Mouse (Mus musculus) CD4-positive, CD25-positive, alpha-beta regulatory T cell, adult 4 months (primary cell): ENCODE results near the gene Gm4847. TPM values are rescaled to one million over a fixed set of nuclear protein-coding genes. Genes with fewer than 3 reads are reported as not detected.

ENCODE experiments used
- ATAC-seq: one replicate; pipeline ENCODE4 v1.8.0; 2017
- polyA plus RNA-seq, 2 experiments: library from polyadenylated mRNA; unstranded; fragments of 100-300 nt; shearing (Covaris generic); gene quantifications; one replicate each; pipeline ENCODE4 v1.2.1; 2017

Gene Gm4847
- under 1 TPM in 1 of 2 experiments, not detected in 1; 0.11 TPM for polyA plus RNA-seq

GRCm38 (mm10) chr1:166647593-166647992 is at the start of gene Gm4847:
Gene Gm4847, minus strand, starts transcription at chr1:166647693.
- ATAC-seq = no peak

GRCm38 (mm10) chr1:166681745-166682144 is 34.3 kb upstream of the Gm4847 start, which contains the start of gene Fmo9:
Gene Fmo9, minus strand, starts transcription at chr1:166681845.
- ATAC-seq = no peak

GRCm38 (mm10) chr1:166669264-166669663 is 21.8 kb upstream of the Gm4847 start:
- no peak for ATAC-seq

- ATAC-seq = no peak
These were observed 13.3 kb upstream of the Gm4847 start for GRCm38 (mm10) chr1:166660800-166661199.

Other genes with a start within 250 kb of the Gm4847 start
- 1 to 10 TPM; 2.8 to 5.7 TPM for gene Pogk, start 237.8 kb downstream of the Gm4847 start, polyA plus RNA-seq
- not detected for gene Gm4846, start 150.1 kb downstream of the Gm4847 start, polyA plus RNA-seq
- not detected for gene Fmo9, start 34.2 kb upstream of the Gm4847 start, polyA plus RNA-seq